Mouse (Mus musculus): Measurements from ENCODE around the gene Eprs.

GRCm38 (mm10) chr1:185376390-185376789 is 13.5 kb downstream of the Eprs start:
- no peak for TF ChIP-seq CTCF (IDR thresholded peaks at IDR 0.05)
- no peak for TF ChIP-seq EP300 (IDR thresholded peaks at IDR 0.05)

Measured in lung, postnatal 0 days (tissue).